Mouse (Mus musculus): ENCODE results near the gene Vmn1r1. TPM values are rescaled to one million over a fixed set of nuclear protein-coding genes. Genes with fewer than 3 reads are reported as not detected.

Vmn1r1 gene
- polyA plus RNA-seq, 1 experiment from 2014 or later: not detected

DNA sequence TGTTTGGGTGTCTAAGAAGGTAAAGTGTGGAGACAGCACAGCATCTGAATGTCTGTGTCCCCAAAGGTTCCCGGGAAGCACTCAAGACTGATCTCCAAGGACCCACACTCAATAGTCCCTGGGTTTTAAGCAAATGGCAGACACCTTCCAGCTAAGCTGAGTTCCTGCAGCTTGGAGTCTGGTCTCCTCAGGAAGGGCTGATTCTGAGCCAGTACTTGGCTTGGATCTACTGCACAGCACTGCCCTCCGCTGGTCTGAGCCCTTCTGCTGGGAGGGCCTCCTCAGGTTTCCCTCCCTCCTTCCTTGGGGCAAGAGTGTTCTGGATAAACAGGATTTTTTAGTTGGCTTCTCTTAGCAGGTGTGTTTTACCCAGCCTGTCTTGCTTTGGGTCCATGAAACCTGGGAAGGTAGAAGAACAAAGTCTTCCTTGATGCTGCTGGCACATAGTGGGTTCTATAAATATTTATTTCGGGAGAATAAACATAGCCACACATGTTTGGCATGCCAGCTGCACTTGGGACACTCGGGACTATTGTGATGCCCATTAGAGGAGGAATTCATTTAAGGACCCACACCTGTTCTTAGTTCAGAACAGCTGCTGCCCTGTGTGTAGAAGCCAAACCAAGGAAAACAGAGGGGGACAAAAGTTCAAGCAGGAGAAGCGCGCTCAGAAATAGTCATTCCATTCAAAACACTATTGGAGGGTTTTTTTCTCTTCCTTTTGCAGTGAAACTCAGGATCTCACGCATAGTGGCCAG is 48.5 kb downstream of the Vmn1r1 start:
- DNase-seq (ENCODE audit: low spot score) (peak; percentile 84), ATAC-seq (replicated peaks; ENCODE audit: low FRiP score, low read depth) (peak; percentile 56; the same call in 1 of the 2 replicates)
- Histone ChIP-seq H3K27me3 (ENCODE audit: insufficient read depth, low read length) (no peaks in the 10 kb centered on the region), H3K4me3 (replicated peaks; ENCODE audit: low read depth, low read length) (no peak overlapping the region), H3K9me3 (replicated peaks; ENCODE audit: low read length) (no peaks in the 10 kb centered on the region), H3K9ac (ENCODE audit: low read depth, low read length) (no peak overlapping the region), H3K4me1 (replicated peaks; ENCODE audit: insufficient read depth, low read length) (peaks cover 9% of the 10 kb centered on the region; the same call in 1 of the 2 replicates), H3K4me2 (ENCODE audit: low read length) (0 out of 2 replicates have a peak overlapping the region, but pooled peaks have one; percentile 0), H3K27ac (no peak overlapping the region), H3K36me3 (ENCODE audit: insufficient read depth, low read length) (no peaks in the 10 kb centered on the region)
- peak; percentile 66; the same call in 1 of the 2 replicates for TF ChIP-seq CTCF (IDR thresholded peaks at IDR 0.05; ENCODE audit: low read depth)
- 51% methylated on average over 7 of the region's 7 CpGs for WGBS

DNA sequence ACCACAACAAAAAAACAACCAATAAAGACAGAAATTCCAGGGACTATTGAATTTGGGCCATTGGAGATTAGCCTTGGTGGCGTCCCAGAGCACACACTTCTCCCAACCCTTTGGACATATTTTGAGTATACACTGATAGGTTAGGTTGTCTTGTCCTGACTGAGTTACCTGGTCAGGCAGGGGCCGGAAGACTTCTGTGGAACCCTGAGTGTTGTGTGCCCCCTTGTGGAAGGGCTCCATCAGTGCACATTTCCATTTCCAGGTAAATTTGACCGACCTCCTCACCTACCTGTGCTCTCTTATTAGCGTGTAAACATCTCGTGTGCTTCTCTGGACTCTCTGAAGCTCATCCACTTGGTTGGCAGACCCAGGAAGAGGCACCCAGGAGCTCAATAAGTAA is 49.1 kb downstream of the Vmn1r1 start:
- H3K4me2 ChIP-seq (ENCODE audit: low read length): 0 out of 2 replicates have a peak overlapping the region, but pooled peaks have one; percentile 0
- H3K36me3 ChIP-seq (ENCODE audit: insufficient read depth, low read length): no peaks in the 10 kb centered on the region
- H3K9me3 ChIP-seq (replicated peaks; ENCODE audit: low read length): no peaks in the 10 kb centered on the region
- no peak overlapping the region for H3K4me3 ChIP-seq (replicated peaks; ENCODE audit: low read depth, low read length)
- DNase-seq (ENCODE audit: low spot score) (peak; percentile 65), ATAC-seq (replicated peaks; ENCODE audit: low FRiP score, low read depth) (no peak)
- peak; percentile 94 for TF ChIP-seq CTCF (IDR thresholded peaks at IDR 0.05; ENCODE audit: low read depth)
- no peaks in the 10 kb centered on the region for H3K27me3 ChIP-seq (ENCODE audit: insufficient read depth, low read length)
- no peak overlapping the region for H3K9ac ChIP-seq (ENCODE audit: low read depth, low read length)
- peaks cover 9% of the 10 kb centered on the region; the same call in 1 of the 2 replicates for H3K4me1 ChIP-seq (replicated peaks; ENCODE audit: insufficient read depth, low read length)
- no peak overlapping the region for H3K27ac ChIP-seq
- WGBS: 20% methylated on average over 5 of the region's 5 CpGs

- Histone ChIP-seq H3K9me3 (replicated peaks; ENCODE audit: low read length) (no peaks in the 10 kb centered on the region), H3K36me3 (ENCODE audit: insufficient read depth, low read length) (no peaks in the 10 kb centered on the region), H3K9ac (ENCODE audit: low read depth, low read length) (no peak overlapping the region), H3K27ac (no peak overlapping the region), H3K4me3 (replicated peaks; ENCODE audit: low read depth, low read length) (no peak overlapping the region), H3K4me1 (replicated peaks; ENCODE audit: insufficient read depth, low read length) (peaks cover 9% of the 10 kb centered on the region; the same call in 1 of the 2 replicates), H3K4me2 (ENCODE audit: low read length) (no peak overlapping the region; the same call in 1 of the 2 replicates), H3K27me3 (ENCODE audit: insufficient read depth, low read length) (no peaks in the 10 kb centered on the region)
- DNase-seq (ENCODE audit: low spot score): peak; percentile 66
- 26% methylated on average over 19 of the region's 19 CpGs for WGBS
- no peak for TF ChIP-seq CTCF (IDR thresholded peaks at IDR 0.05; ENCODE audit: low read depth)
- ATAC-seq (replicated peaks; ENCODE audit: low FRiP score, low read depth): peak; percentile 45
These were observed 50.4 kb downstream of the Vmn1r1 start for GRCm38 (mm10) chr1:182113587-182114500.

DNA sequence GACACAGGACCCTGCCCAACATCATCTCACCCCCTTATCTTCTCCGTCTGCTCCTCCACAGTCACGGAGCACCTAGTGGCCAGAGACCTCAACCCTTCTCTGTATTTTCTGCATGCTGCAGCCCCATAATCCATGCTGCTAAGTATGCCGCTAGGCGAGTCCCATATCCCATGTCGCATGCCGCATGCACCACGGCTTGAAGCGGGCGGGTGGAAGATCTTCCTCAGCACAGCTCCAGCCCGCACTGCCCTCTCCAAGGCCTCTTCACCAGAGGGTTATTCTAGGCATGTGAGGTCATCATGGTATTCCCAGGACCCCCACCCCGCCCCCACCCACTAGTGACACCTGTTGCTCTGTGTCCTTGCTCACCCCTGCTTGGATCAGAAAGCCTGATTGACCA is 51.2 kb downstream of the Vmn1r1 start:
- no peaks in the 10 kb centered on the region for H3K9me3 ChIP-seq (replicated peaks; ENCODE audit: low read length)
- H3K9ac ChIP-seq (ENCODE audit: low read depth, low read length): no peak overlapping the region
- ATAC-seq (replicated peaks; ENCODE audit: low FRiP score, low read depth) (peak; percentile 18; the same call in 1 of the 2 replicates), DNase-seq (ENCODE audit: low spot score) (no peak)
- WGBS: 87% methylated on average over 11 of the region's 11 CpGs
- H3K27me3 ChIP-seq (ENCODE audit: insufficient read depth, low read length): no peaks in the 10 kb centered on the region
- TF ChIP-seq CTCF (IDR thresholded peaks at IDR 0.05; ENCODE audit: low read depth): no peak
- no peak overlapping the region for H3K4me3 ChIP-seq (replicated peaks; ENCODE audit: low read depth, low read length)
- no peaks in the 10 kb centered on the region for H3K36me3 ChIP-seq (ENCODE audit: insufficient read depth, low read length)
- peaks cover 9% of the 10 kb centered on the region; the same call in 1 of the 2 replicates for H3K4me1 ChIP-seq (replicated peaks; ENCODE audit: insufficient read depth, low read length)
- no peak overlapping the region for H3K4me2 ChIP-seq (ENCODE audit: low read length)
- H3K27ac ChIP-seq: no peak overlapping the region

DNA sequence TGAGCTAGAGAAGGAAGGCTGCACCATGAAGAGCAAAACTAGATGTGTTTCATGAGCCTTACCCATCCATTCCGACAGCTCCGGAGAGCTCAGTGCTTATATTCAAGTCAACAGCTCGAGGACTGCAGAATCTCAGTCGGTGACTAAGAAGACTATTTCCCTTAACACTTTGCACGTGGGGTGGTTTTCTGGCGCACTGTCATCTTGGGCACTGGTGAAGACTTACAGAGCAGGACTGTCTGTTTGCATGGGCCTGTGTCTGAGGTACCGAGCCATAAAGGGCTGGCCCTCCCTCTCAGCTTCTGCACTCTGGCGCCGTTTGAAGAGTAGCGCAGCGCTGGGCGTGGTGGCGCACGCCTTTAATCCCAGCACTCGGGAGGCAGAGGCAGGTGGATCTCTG is 51.9 kb downstream of the Vmn1r1 start:
- Histone ChIP-seq H3K4me3 (replicated peaks; ENCODE audit: low read depth, low read length) (no peak overlapping the region), H3K27me3 (ENCODE audit: insufficient read depth, low read length) (no peaks in the 10 kb centered on the region), H3K4me2 (ENCODE audit: low read length) (no peak overlapping the region), H3K27ac (no peak overlapping the region), H3K4me1 (replicated peaks; ENCODE audit: insufficient read depth, low read length) (peaks cover 9% of the 10 kb centered on the region; the same call in 1 of the 2 replicates), H3K9me3 (replicated peaks; ENCODE audit: low read length) (no peaks in the 10 kb centered on the region), H3K36me3 (ENCODE audit: insufficient read depth, low read length) (no peaks in the 10 kb centered on the region), H3K9ac (ENCODE audit: low read depth, low read length) (no peak overlapping the region)
- WGBS: 89% methylated on average over 15 of the region's 15 CpGs
- DNase-seq (ENCODE audit: low spot score) (no peak), ATAC-seq (replicated peaks; ENCODE audit: low FRiP score, low read depth) (no peak)
- TF ChIP-seq CTCF (IDR thresholded peaks at IDR 0.05; ENCODE audit: low read depth): no peak

Measured in kidney, postnatal 0 days (tissue).